Mouse (Mus musculus): ENCODE results near the gene Gm14401. TPM values are rescaled to one million over a fixed set of nuclear protein-coding genes. Genes with fewer than 3 reads are reported as not detected.
"Not testable (repeated sequence)": the region's sequence is repeated elsewhere in the genome, so short reads cannot be mapped to it uniquely, and the experiment has no call there.

Gene Gm14401
- not detected in 2 replicates for polyA plus RNA-seq (2014; fragmentation: Nextera tagmentation; extraction: Ambion mirVana)

- not testable (repeated sequence) for H3K36me3 ChIP-seq (ENCODE audit: control insufficient read depth, insufficient read depth, low read length); H3K27me3 ChIP-seq (ENCODE audit: control insufficient read depth, insufficient read depth, low read length); H3K9ac ChIP-seq (replicated peaks; ENCODE audit: low read depth, low read length); H3K4me1 ChIP-seq (ENCODE audit: control insufficient read depth, insufficient read depth, low read length); H3K9me3 ChIP-seq (ENCODE audit: control insufficient read depth, low read depth, low read length); H3K4me3 ChIP-seq (ENCODE audit: low read depth, low read length); ATAC-seq (ENCODE audit: insufficient number of reproducible peaks, insufficient read depth, low FRiP score, low read depth); H3K27ac ChIP-seq (ENCODE audit: low read length); H3K4me2 ChIP-seq (replicated peaks; ENCODE audit: low read depth, low read length)
- WGBS, result 66% methylated on average over 7 of the region's 7 CpGs
Observed at GRCm38 (mm10) chr2:177073432-177074423, at the start of gene Gm14401. Gene Gm14401 (plus strand): TSS chr2:177074320.

- H3K9ac ChIP-seq (replicated peaks; ENCODE audit: low read depth, low read length); H3K4me2 ChIP-seq (replicated peaks; ENCODE audit: low read depth, low read length); H3K27ac ChIP-seq (ENCODE audit: low read length); H3K9me3 ChIP-seq (ENCODE audit: control insufficient read depth, low read depth, low read length); H3K4me1 ChIP-seq (ENCODE audit: control insufficient read depth, insufficient read depth, low read length); H3K36me3 ChIP-seq (ENCODE audit: control insufficient read depth, insufficient read depth, low read length); H3K27me3 ChIP-seq (ENCODE audit: control insufficient read depth, insufficient read depth, low read length); H3K4me3 ChIP-seq (ENCODE audit: low read depth, low read length); ATAC-seq (ENCODE audit: insufficient number of reproducible peaks, insufficient read depth, low FRiP score, low read depth): not testable (repeated sequence)
- WGBS, result 83% methylated on average over 1 of the region's 1 CpGs
Observed at GRCm38 (mm10) chr2:177072807-177073206, 1.3 kb upstream of the Gm14401 start.

GRCm38 (mm10) chr2:177075015-177075414, 895 bp downstream of the Gm14401 start:
- H3K9me3 ChIP-seq (ENCODE audit: control insufficient read depth, low read depth, low read length); H3K4me1 ChIP-seq (ENCODE audit: control insufficient read depth, insufficient read depth, low read length); H3K27ac ChIP-seq (ENCODE audit: low read length); H3K27me3 ChIP-seq (ENCODE audit: control insufficient read depth, insufficient read depth, low read length); H3K4me2 ChIP-seq (replicated peaks; ENCODE audit: low read depth, low read length); H3K9ac ChIP-seq (replicated peaks; ENCODE audit: low read depth, low read length); H3K36me3 ChIP-seq (ENCODE audit: control insufficient read depth, insufficient read depth, low read length); ATAC-seq (ENCODE audit: insufficient number of reproducible peaks, insufficient read depth, low FRiP score, low read depth); H3K4me3 ChIP-seq (ENCODE audit: low read depth, low read length): not testable (repeated sequence)

GRCm38 (mm10) chr2:177079866-177080265, 5.7 kb downstream of the Gm14401 start:
- not testable (repeated sequence) for H3K4me2 ChIP-seq (replicated peaks; ENCODE audit: low read depth, low read length); H3K27ac ChIP-seq (ENCODE audit: low read length); H3K36me3 ChIP-seq (ENCODE audit: control insufficient read depth, insufficient read depth, low read length); H3K9ac ChIP-seq (replicated peaks; ENCODE audit: low read depth, low read length); ATAC-seq (ENCODE audit: insufficient number of reproducible peaks, insufficient read depth, low FRiP score, low read depth); H3K27me3 ChIP-seq (ENCODE audit: control insufficient read depth, insufficient read depth, low read length); H3K4me1 ChIP-seq (ENCODE audit: control insufficient read depth, insufficient read depth, low read length); H3K9me3 ChIP-seq (ENCODE audit: control insufficient read depth, low read depth, low read length); H3K4me3 ChIP-seq (ENCODE audit: low read depth, low read length)
- 82% methylated on average over 1 of the region's 1 CpGs for WGBS

- H3K4me2 ChIP-seq (replicated peaks; ENCODE audit: low read depth, low read length); H3K27ac ChIP-seq (ENCODE audit: low read length); H3K9me3 ChIP-seq (ENCODE audit: control insufficient read depth, low read depth, low read length); H3K4me1 ChIP-seq (ENCODE audit: control insufficient read depth, insufficient read depth, low read length); H3K4me3 ChIP-seq (ENCODE audit: low read depth, low read length); H3K9ac ChIP-seq (replicated peaks; ENCODE audit: low read depth, low read length); ATAC-seq (ENCODE audit: insufficient number of reproducible peaks, insufficient read depth, low FRiP score, low read depth); H3K36me3 ChIP-seq (ENCODE audit: control insufficient read depth, insufficient read depth, low read length); H3K27me3 ChIP-seq (ENCODE audit: control insufficient read depth, insufficient read depth, low read length): not testable (repeated sequence)
- 89% methylated on average over 5 of the region's 5 CpGs for WGBS
Observed at GRCm38 (mm10) chr2:177109086-177109485, 35.0 kb downstream of the Gm14401 start.

GRCm38 (mm10) chr2:177129097-177129496, 55.0 kb downstream of the Gm14401 start:
- not testable (repeated sequence) for H3K27ac ChIP-seq (ENCODE audit: low read length); ATAC-seq (ENCODE audit: insufficient number of reproducible peaks, insufficient read depth, low FRiP score, low read depth); H3K4me2 ChIP-seq (replicated peaks; ENCODE audit: low read depth, low read length); H3K9me3 ChIP-seq (ENCODE audit: control insufficient read depth, low read depth, low read length); H3K4me3 ChIP-seq (ENCODE audit: low read depth, low read length); H3K27me3 ChIP-seq (ENCODE audit: control insufficient read depth, insufficient read depth, low read length); H3K36me3 ChIP-seq (ENCODE audit: control insufficient read depth, insufficient read depth, low read length); H3K4me1 ChIP-seq (ENCODE audit: control insufficient read depth, insufficient read depth, low read length); H3K9ac ChIP-seq (replicated peaks; ENCODE audit: low read depth, low read length)
- WGBS, result 45% methylated on average over 1 of the region's 1 CpGs

Other genes starting within 250 kb of the Gm14401 start
- not detected in 2 replicates for gene Gm14408, start 243.2 kb upstream of the Gm14401 start, polyA plus RNA-seq (2014; fragmentation: Nextera tagmentation; extraction: Ambion mirVana)
- gene Gm14296, start 146.5 kb upstream of the Gm14401 start, polyA plus RNA-seq (2014; fragmentation: Nextera tagmentation; extraction: Ambion mirVana), result 14.8 and 16.2 TPM in 2 replicates
- 13.9 and 14.9 TPM in 2 replicates for gene Gm14419, start 73.4 kb upstream of the Gm14401 start, polyA plus RNA-seq (2014; fragmentation: Nextera tagmentation; extraction: Ambion mirVana)
- 30.4 and 35.7 TPM in 2 replicates for gene Gm14410, start 132.1 kb downstream of the Gm14401 start, polyA plus RNA-seq (2014; fragmentation: Nextera tagmentation; extraction: Ambion mirVana)
- not detected in 2 replicates for gene Gm14409, start 192.7 kb downstream of the Gm14401 start, polyA plus RNA-seq (2014; fragmentation: Nextera tagmentation; extraction: Ambion mirVana)
- 0.46 and 0.91 TPM in 2 replicates for gene Gm14412, start 250.0 kb downstream of the Gm14401 start, polyA plus RNA-seq (2014; fragmentation: Nextera tagmentation; extraction: Ambion mirVana)

Data from stomach, embryonic 14.5 days (tissue).